Mouse (Mus musculus): ENCODE measurements at regions not wholly inside any gene's neighbourhood (a gene's known extent, or its start where the extent isn't known, plus 50 kb on each side); places are given as distances from the start of the nearest gene placed in this dataset.

GRCm38 (mm10) chr7:70470557-70470956 is 104.0 kb upstream of the Nr2f2 start:
- DNase-seq (ENCODE audit: low spot score), result no peak

- DNase-seq (ENCODE audit: low spot score), result no peak
Measured at GRCm38 (mm10) chr7:70462131-70462530, 95.6 kb upstream of the Nr2f2 start.

- DNase-seq (ENCODE audit: low spot score), result no peak
Measured at GRCm38 (mm10) chr7:70454525-70454924, 88.0 kb upstream of the Nr2f2 start.

GRCm38 (mm10) chr7:70452816-70453215 is 86.3 kb upstream of the Nr2f2 start:
- no peak for DNase-seq (ENCODE audit: low spot score)

GRCm38 (mm10) chr7:70438908-70439307 is 72.4 kb upstream of the Nr2f2 start:
- DNase-seq (ENCODE audit: low spot score), result no peak

- DNase-seq (ENCODE audit: low spot score), result no peak
Measured at GRCm38 (mm10) chr7:70433838-70434237, 67.3 kb upstream of the Nr2f2 start.

GRCm38 (mm10) chr7:70433358-70433757 is 66.8 kb upstream of the Nr2f2 start:
- no peak for DNase-seq (ENCODE audit: low spot score)

GRCm38 (mm10) chr7:70431712-70432111 is 65.2 kb upstream of the Nr2f2 start:
- no peak for DNase-seq (ENCODE audit: low spot score)

- DNase-seq (ENCODE audit: low spot score), result no peak
Measured at GRCm38 (mm10) chr7:70429326-70429725, 62.8 kb upstream of the Nr2f2 start.

- no peak for DNase-seq (ENCODE audit: low spot score)
Measured at GRCm38 (mm10) chr7:70424231-70424620, 57.7 kb upstream of the Nr2f2 start.

- DNase-seq (ENCODE audit: low spot score), result no peak
Measured at GRCm38 (mm10) chr7:70423524-70424230, 57.1 kb upstream of the Nr2f2 start.

GRCm38 (mm10) chr7:70416185-70416941 is 49.8 kb upstream of the Nr2f2 start:
- DNase-seq (ENCODE audit: low spot score), result no peak

All from ovary, postnatal 36 days (tissue).